Comparison of ENCODE assay signal across 28 mouse cellular contexts in the genomic region with DNA sequence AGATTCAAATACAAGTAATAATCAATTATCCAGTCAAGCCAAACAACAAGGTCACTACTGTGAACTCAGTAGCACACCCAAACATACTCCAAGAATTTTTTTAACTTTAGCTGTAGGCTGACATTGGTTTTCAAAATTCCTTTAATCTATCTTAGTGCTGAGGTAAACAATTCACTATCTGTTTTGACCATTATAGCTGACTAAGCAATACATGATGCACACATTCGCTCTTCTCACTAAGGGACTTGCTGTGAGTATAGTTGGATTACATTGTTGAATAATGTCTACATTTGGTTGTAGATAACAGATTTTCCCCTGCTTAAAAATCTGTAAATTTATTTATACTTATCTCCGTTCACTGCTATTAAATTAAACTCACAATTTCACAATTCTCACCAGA.
"Had no signal": no experiment of that assay in that cellular context is flagged by ENCODE, and none has a peak within 500 bp of the region (broad histone marks: within the 10 kb centered on the region; RNA-seq: fewer than 3 reads in every experiment).

No protein-coding gene starts in this region.

- H3K27ac ChIP-seq: embryonic facial prominence, embryonic 10.5 days; embryonic facial prominence, embryonic 12.5 days; embryonic facial prominence, embryonic 13.5 days; embryonic facial prominence, embryonic 15.5 days; forebrain, embryonic 10.5 days; forebrain, embryonic 12.5 days; forebrain, embryonic 13.5 days; forebrain, embryonic 15.5 days; gastrocnemius, adult 2 months; heart, adult 2 months; heart, embryonic 10.5 days had no signal

- ATAC-seq: forebrain, embryonic 13.5 days; forebrain, embryonic 14.5 days; forebrain, embryonic 15.5 days; forebrain, embryonic 16.5 days; forebrain, postnatal 0 days had no signal

- H3K9me3 ChIP-seq: embryonic facial prominence, embryonic 10.5 days; embryonic facial prominence, embryonic 12.5 days; embryonic facial prominence, embryonic 13.5 days; embryonic facial prominence, embryonic 15.5 days; forebrain, embryonic 10.5 days; forebrain, embryonic 12.5 days; forebrain, embryonic 13.5 days; forebrain, embryonic 15.5 days; heart, embryonic 10.5 days had no signal

- H3K36me3 ChIP-seq: embryonic facial prominence, embryonic 10.5 days; embryonic facial prominence, embryonic 12.5 days; embryonic facial prominence, embryonic 13.5 days; embryonic facial prominence, embryonic 15.5 days; forebrain, embryonic 10.5 days; forebrain, embryonic 12.5 days; forebrain, embryonic 15.5 days; heart, embryonic 10.5 days had no signal

- H3K4me3 ChIP-seq: embryonic facial prominence, embryonic 10.5 days; embryonic facial prominence, embryonic 12.5 days; embryonic facial prominence, embryonic 13.5 days; embryonic facial prominence, embryonic 15.5 days; erythroblast, embryonic 14.5 days; forebrain, embryonic 10.5 days; forebrain, embryonic 12.5 days; forebrain, embryonic 13.5 days; forebrain, embryonic 15.5 days; gastrocnemius, adult 2 months; heart, adult 2 months; heart, embryonic 10.5 days had no signal

- H3K27me3 ChIP-seq: embryonic facial prominence, embryonic 12.5 days; embryonic facial prominence, embryonic 13.5 days; embryonic facial prominence, embryonic 15.5 days; forebrain, embryonic 12.5 days; forebrain, embryonic 13.5 days; forebrain, embryonic 15.5 days had no signal

- H3K9ac ChIP-seq: embryonic facial prominence, embryonic 12.5 days; embryonic facial prominence, embryonic 13.5 days; embryonic facial prominence, embryonic 15.5 days; forebrain, embryonic 12.5 days; forebrain, embryonic 13.5 days; forebrain, embryonic 15.5 days; forebrain, postnatal 0 days had no signal

- DNase-seq: cerebellum, adult 9-10 months; cerebellum, adult 9-11 months; cerebellum, postnatal 10 days; cerebellum, postnatal 14 days; cerebellum, postnatal 25 days; cerebellum, postnatal 36 days; embryo, embryonic 11 days; forebrain, postnatal 0 days; gastrocnemius, adult 2 months; gastrocnemius, postnatal 10 days; gastrocnemius, postnatal 14 days; gastrocnemius, postnatal 25 days; gastrocnemius, postnatal 36 days; heart, adult 11 months; heart, adult 18-20 months; heart, adult 2 months had no signal

- H3K4me1 ChIP-seq: embryonic facial prominence, embryonic 10.5 days; embryonic facial prominence, embryonic 12.5 days; embryonic facial prominence, embryonic 13.5 days; embryonic facial prominence, embryonic 15.5 days; forebrain, embryonic 12.5 days; forebrain, embryonic 13.5 days; forebrain, embryonic 15.5 days; heart, embryonic 10.5 days had no signal

- H3K4me2 ChIP-seq: embryonic facial prominence, embryonic 12.5 days; embryonic facial prominence, embryonic 13.5 days; embryonic facial prominence, embryonic 15.5 days; forebrain, embryonic 12.5 days; forebrain, embryonic 13.5 days; forebrain, embryonic 15.5 days had no signal
